Mouse (Mus musculus): ENCODE measurements around the gene Krt15. TPM values are rescaled to one million over a fixed set of nuclear protein-coding genes. Genes with fewer than 3 reads are reported as not detected.

The Krt15 gene
- 1 to 10 TPM; 1.1 to 1.5 TPM for total RNA-seq (2021)
- long read RNA-seq, partial matches to known transcripts, result 1 of 1 reads
- long read RNA-seq, other reads (novel, unspliced or antisense), result 0 of 1 reads

- no peak for DNase-seq (ENCODE audit: low spot score in 2 of 2)
Observed at GRCm38 (mm10) chr11:100135731-100136130, at the start of gene Krt15. Krt15 (minus strand) TSS chr11:100135928.

- DNase-seq (ENCODE audit: low spot score in 2 of 2), result no peak
Observed at GRCm38 (mm10) chr11:100181725-100182124, 46.0 kb upstream of the Krt15 start.

DNA sequence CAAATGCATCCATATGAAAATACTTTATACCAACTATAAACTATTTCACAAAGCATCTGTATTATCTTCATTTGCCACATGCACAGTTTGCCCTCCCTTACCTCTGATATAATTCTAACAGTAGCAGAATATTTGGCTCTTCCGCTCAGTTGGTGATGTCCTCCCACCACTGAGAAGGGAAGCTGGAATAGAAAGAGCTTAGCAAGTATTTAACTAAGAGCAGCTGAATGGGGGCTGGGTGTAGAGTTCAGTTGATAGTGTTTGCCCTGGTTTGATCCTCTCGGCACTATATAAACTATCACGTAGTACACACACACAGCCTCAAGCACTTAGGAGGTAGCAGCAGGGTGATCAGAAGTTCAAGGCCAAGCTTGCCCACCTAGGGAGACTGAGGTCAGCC, 43.5 kb upstream of the Krt15 start:
- DNase-seq (ENCODE audit: low spot score in 2 of 2), result no peak

DNA sequence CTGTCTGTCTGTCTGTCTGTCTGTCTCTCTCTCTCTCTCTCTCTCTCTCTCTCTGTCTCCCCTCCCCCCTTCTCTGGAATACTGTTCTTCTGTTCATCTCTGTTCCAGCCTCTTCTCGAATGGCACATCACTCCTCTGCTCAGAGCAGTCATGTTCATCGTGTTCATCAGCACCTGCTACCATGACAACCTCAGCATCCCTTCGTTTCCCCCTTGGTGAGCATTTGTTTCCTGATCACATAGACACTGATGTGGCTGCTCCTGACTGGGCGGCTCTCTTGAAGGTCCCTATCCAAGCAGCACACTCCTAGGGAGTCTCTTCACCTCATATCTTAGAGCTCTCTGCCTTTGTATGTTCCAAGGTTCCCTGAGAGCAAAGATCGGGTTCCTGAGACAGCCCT, 42.6 kb upstream of the Krt15 start:
- DNase-seq (ENCODE audit: low spot score in 2 of 2), result peak; percentile 18 to 28

DNA sequence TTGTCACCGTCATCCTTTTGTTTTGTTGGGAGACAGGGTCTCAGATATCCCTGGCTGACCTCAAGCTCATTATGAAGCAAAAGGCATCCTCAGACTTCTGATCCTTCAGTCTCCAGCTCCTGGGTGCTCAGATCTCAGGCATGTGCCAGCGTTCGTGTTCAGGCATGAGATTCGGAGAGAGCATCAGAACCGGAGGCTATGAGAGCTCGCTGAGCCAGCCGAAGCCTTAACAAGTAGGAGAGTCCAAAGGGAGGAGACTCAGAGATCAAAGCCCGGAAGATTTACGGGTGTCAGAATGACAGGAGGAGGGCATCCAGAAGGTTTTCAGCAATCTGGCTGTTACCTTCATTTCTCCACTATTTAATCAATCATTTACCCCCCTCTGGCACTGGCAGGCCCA, 41.1 kb upstream of the Krt15 start:
- no peak for DNase-seq (ENCODE audit: low spot score in 2 of 2)

DNA sequence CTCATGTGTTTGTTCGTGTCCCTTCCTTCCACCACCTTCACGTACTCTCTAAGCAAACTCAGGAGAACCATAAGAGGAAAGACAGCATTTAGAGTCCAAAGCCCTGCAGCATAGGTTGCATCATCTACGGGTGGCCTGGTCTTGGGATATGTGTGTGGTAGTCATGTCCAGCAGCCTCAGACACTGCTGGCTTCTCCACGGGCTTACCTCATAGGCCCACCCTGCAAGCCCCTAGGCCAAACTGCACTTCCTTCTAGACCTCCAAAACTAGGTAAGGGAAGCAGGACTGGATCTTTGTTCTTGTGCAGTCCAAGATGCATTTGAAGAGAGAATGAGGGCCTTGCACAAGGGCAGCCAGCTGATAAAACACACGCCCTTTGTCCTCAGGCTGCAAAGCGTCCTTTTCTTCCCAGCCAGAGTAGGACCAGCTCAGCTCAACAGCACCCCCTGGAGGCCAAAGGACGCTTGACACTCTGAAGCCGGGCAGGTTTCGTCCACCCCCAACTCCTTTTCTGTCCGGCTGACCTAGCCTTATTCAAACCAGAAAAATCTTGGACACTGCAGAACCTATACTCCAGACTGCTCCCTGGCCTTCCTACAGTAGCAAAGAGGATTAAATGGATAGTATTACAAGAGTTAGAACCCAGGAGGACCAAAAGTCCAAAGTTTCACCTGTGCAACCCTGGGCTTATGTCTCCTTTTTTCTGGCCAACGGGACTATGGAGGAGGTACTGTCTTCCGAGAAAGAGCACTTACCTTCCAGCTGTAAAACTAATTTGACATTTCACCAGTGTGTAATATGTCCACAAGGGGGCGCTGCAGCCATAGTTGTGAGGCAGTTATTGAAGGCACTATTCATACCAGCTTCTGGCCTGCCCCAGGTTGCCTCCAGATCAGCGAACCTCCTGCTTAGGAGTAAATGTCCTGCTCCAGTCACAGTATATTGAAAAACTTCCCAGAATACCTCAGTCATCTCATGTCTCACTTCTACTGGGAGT, 33.3 kb upstream of the Krt15 start:
- peak; percentile 84 to 86 for DNase-seq (ENCODE audit: low spot score in 2 of 2)

DNA sequence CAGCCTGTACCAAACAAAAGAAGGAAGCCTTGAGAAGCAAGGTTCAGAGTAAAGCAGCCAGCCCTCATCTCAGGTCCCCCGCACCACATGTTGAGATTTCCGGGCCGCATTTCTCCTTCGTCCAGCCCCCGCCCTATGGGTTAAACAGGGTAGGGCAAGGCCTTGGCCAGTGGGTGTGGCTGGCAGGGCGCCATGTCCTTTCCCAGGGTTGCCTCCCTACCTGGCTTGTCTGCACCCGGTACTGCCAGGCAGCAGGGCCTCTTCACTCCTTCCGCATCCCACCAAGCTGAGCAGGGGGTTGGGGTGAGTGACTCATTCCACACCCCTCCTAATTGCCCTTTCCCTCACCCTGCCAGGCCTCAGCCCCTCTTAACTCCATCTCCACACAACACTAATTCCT, 32.3 kb upstream of the Krt15 start:
- peak in 1 of 2 experiments; percentile 13 for DNase-seq (ENCODE audit: low spot score in 2 of 2)

DNA sequence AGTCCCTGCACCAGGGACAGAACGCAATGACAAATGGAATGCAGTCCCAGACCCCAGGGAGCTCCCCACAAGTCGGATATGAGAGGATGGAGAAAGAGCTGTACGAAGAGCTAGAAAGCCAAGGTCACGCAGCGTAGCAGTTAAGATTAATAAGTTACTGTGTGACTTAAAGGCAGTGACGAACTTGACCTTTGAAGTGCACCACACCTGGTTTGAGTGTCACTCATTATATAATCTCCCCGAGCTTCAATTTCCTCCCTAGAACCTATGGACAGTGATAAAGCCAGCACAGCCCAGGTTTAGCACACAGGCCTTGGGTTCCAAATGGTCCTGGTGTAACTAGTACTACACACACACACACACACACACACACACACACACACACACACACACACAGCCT, 28.7 kb upstream of the Krt15 start:
- DNase-seq (ENCODE audit: low spot score in 2 of 2), result no peak

DNA sequence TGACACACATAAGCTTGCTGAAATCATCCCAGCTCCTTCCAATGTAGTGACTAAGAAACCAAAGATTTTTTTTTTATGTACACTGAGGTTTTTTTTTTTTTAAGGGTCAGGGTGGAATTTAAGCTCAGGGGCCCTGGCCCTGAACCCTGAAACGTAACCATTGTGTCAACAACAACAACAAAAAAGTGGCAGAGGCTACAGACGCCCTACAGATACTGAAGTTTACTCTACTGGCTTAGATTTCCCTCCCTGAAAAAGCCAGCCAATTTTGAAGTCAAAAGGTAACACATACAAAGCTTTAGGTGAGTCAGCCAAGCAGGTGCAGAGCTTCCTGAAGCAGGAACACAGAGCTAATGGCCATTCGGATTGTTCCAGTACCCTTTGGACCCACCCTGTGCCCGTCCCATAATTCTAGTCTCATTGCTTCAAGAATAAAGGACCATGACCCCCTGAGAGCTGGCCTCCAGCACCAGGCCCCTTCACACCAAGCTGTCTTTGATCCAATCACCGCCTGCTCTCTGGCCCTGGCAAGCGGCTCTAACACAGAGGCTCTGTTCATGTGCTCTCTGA, 22.3 kb upstream of the Krt15 start:
- no peak for DNase-seq (ENCODE audit: low spot score in 2 of 2)

GRCm38 (mm10) chr11:100157331-100157730, 21.6 kb upstream of the Krt15 start:
- no peak for DNase-seq (ENCODE audit: low spot score in 2 of 2)

DNA sequence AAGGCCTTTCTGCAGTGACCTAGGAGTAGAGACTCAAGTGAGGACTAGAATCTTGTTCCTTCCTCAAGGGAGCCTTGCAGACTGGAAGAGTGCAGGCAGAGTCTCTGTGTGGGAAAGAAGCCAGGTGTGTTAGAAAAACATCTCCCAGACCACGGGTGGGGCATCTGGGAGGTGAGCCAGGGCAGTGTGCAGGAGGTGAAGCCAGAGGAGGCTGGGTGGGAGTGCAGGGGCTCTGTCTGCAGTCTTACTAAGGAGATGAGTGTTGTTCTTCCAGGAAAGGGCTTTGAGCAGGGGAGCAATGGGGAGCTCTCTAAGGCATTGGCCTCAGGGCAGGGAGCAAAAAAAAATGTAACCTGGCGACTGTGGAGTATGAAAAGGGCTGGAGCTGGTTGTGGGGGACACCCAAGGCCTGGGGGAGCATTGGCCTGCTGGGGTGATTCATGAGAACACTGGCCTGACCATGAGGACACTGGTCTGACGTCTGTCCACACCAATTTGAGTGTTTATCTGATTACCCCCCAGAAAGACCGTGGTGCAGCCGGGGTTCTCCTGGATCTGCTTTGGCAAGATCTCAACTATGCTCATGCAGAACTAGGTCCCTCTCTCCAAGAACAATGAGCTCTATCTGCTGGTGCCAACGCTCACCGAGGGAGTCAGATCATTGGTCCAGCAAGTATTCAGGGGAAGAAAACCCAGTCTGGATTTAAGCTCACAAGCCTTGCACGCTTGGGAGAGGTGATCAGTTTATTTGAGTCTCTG, 19.9 kb upstream of the Krt15 start:
- DNase-seq (ENCODE audit: low spot score in 2 of 2), result no peak

DNA sequence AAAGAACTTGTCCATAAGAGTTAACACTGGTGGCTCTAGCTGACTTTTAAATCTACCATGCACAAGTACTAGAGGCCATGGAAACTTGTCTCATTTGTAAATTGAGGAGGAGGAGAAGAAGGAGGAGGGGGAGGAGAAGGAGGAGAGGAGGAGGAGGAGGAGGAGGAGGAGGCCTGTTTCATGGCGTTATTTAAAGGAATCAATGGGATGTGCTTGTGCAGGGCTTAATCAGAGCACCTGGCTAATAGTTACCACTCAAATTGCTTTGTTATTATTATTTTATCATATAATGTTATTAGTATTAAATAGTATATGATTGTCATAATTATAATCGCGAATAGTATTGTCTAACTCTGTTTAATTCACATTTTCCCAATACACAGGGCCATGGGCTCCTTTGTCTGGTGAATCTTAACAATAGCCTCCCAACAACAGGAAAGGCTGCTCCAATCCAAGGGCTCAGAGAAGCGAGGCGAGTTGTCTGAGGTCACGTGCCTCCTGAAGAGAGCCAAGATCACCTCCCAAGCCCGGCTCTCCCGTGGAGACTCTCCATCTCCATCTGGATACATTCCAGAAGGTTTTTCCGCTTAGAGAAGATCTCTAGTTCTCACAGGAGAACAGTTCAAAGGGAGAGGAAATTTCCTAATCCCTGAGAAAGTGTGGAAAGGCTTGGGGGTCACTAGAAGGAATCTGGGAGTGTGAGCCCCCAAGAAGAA, 13.0 kb upstream of the Krt15 start, which contains the start of gene Krt19:
TSS of gene Krt19 (minus strand) at position 51 of the 716 bp plus-strand sequence.
- no peak for DNase-seq (ENCODE audit: low spot score in 2 of 2)

GRCm38 (mm10) chr11:100147566-100148353, 12.0 kb upstream of the Krt15 start:
- DNase-seq (ENCODE audit: low spot score in 2 of 2), result no peak

GRCm38 (mm10) chr11:100145858-100146560, 10.3 kb upstream of the Krt15 start:
- no peak for DNase-seq (ENCODE audit: low spot score in 2 of 2)

DNA sequence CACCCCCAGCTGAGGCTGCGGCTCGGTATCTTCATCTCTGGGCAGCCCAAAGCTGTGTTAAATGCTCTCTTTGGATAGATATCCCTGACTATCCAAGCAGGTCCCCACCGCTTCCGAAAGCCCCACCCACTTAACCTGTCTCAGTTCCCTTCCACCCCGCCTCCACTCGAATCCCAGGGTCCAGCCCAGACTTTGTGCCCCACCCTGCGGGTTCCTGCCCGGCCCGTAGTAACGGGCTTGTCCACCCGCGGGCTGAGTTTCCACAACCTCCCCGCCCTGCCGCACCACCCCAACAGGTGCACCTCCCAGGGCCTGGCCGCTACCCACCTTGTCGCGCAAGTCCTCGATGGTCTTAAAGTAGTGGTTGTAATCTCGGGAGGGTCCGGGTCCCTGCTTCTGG, 9.4 kb upstream of the Krt15 start:
- DNase-seq (ENCODE audit: low spot score in 2 of 2), result no peak

- DNase-seq (ENCODE audit: low spot score in 2 of 2), result peak; percentile 14 to 20
Observed at GRCm38 (mm10) chr11:100140966-100141365, 5.2 kb upstream of the Krt15 start.

DNA sequence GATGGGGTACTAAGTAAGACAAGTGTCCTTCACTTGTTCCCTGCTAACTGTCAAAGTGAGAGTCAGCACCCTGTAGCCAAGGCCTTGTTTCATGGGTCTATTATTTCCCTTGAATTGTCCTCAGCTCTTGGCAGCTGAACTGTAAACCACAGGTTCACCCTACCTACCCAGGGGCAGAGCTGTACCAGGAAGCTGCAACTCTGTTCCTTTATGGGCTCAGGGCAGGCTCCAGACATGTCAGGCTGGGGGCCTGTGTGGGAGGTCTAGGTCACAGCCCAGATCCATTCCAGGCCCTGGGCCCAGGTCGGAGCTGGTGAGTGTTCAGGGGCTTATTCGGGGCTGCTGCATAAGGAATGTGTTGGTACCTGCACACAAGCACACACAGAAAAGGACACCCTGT, 3.7 kb upstream of the Krt15 start:
- DNase-seq (ENCODE audit: low spot score in 2 of 2), result no peak

DNA sequence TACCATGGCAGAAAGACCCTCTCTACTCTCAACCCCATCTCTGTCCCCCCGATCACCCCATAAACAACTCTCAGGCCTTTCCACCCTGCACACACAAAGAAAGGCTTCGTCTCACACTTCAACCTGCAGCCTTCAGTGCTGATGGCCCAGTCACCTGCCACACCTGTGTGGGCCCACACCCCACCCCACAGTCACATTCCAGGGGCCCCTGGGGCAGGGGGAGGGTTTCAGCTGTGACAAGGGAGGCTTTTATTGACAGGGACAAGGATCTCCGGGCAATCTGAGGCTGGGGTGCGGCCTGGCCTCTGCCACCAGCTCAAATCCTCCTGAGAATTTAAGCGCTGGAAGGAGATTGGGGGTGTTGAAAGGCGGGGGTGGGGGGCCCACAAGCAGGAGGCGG, 3.1 kb upstream of the Krt15 start:
- no peak for DNase-seq (ENCODE audit: low spot score in 2 of 2)

- DNase-seq (ENCODE audit: low spot score in 2 of 2), result peak in 1 of 2 experiments; percentile 22
Observed at GRCm38 (mm10) chr11:100137693-100138092, 2.0 kb upstream of the Krt15 start.

All from layer of hippocampus, postnatal 10 days (tissue).